Mouse (Mus musculus): ENCODE data around the gene Gm11437. TPM values are rescaled to one million over a fixed set of nuclear protein-coding genes. Genes with fewer than 3 reads are reported as not detected.

The Gm11437 gene
- polyA plus RNA-seq, 1 experiment, result not detected

DNA sequence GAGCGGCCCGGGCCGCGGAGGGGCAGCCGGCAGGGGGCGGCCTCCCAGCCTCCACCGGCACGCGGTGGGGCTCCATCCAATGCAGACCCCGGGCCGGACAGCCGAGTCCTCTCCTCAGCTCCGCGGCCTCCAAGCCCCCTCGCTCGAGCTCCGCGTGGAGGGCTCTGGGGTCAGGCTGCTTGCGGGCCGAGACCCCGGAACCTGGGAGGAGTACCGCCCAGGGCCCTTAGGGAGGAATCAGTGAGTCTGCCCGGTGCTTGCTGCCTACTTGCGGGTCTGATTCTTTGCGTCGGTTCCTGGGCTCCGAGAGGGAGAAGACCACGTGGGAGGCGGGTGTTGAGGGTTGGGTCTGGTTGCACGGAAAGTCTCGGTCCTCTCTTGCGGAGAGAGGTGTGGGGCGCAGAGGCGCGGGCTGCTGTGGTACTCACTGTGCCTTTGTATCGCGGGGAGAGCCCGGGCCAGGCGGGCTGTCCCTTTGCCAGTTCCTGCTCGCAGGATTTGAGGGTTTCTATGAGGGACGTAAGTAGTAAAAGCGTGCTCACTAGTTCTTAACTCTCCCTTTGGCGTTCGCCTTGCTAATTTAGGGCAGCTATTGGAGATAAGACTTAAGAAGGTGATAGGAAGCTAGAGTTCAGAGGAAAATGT lies 12.8 kb upstream of the Gm11437 start:
- H3K4me1 ChIP-seq (ENCODE audit: control insufficient read depth, insufficient read depth, low read length), result peaks cover 3% of the 10 kb centered on the region
- under 1% methylated on average over 44 of the region's 44 CpGs for WGBS

GRCm38 (mm10) chr11:84179226-84179953 lies 12.1 kb upstream of the Gm11437 start:
- H3K4me3 ChIP-seq (replicated peaks; ENCODE audit: extremely low read depth, low read depth, low read length), result peak overlapping the region; percentile 78
- under 1% methylated on average over 57 of the region's 85 CpGs for WGBS
- peak; percentile 94 for DNase-seq
- H3K4me1 ChIP-seq (ENCODE audit: control insufficient read depth, insufficient read depth, low read length), result peaks cover 3% of the 10 kb centered on the region
- peak; percentile 34; the same call in 1 of the 2 replicates for TF ChIP-seq CTCF (IDR thresholded peaks at IDR 0.05; ENCODE audit: insufficient read depth, low read length)
- peak; percentile 38; the same call in 1 of the 2 replicates for TF ChIP-seq POLR2A (IDR thresholded peaks at IDR 0.05; ENCODE audit: borderline replicate concordance, extremely low read depth, low read depth, low read length)

More for the DNA sequence above, 12.8 kb upstream of the Gm11437 start:
- peak; percentile 71 for DNase-seq
- TF ChIP-seq CTCF (IDR thresholded peaks at IDR 0.05; ENCODE audit: insufficient read depth, low read length), result no peak
- peak; percentile 62; the same call in 1 of the 2 replicates for TF ChIP-seq POLR2A (IDR thresholded peaks at IDR 0.05; ENCODE audit: borderline replicate concordance, extremely low read depth, low read depth, low read length)
- peak overlapping the region; percentile 70 for H3K4me3 ChIP-seq (replicated peaks; ENCODE audit: extremely low read depth, low read depth, low read length)

DNA sequence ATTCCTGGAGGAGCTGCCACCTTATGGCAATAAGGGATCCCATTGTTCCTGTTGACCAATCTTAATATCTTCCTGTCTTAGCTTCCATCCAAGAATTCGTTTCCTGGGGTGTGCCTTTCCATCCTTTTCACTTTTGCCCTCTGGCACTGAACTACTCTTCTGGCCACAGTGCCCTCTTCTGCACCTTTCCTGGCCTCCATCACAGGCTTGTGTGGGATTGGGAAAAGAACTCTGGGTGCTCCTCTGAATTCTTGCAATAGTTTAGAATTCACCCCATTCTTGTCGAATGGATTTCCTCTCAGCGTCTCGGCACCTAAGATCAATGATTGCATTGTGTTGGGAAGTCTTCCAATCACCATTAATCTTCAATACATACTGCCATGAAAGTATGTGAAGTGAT lies 11.3 kb upstream of the Gm11437 start:
- WGBS, result 16% methylated on average over 4 of the region's 4 CpGs
- no peak overlapping the region for H3K4me3 ChIP-seq (replicated peaks; ENCODE audit: extremely low read depth, low read depth, low read length)
- no peak for TF ChIP-seq POLR2A (IDR thresholded peaks at IDR 0.05; ENCODE audit: borderline replicate concordance, extremely low read depth, low read depth, low read length)
- no peak for TF ChIP-seq CTCF (IDR thresholded peaks at IDR 0.05; ENCODE audit: insufficient read depth, low read length)
- DNase-seq, result no peak
- H3K4me1 ChIP-seq (ENCODE audit: control insufficient read depth, insufficient read depth, low read length), result peaks cover 3% of the 10 kb centered on the region

- DNase-seq, result no peak
- WGBS, result 71% methylated on average over 11 of the region's 11 CpGs
- Histone ChIP-seq H3K4me1 (ENCODE audit: control insufficient read depth, insufficient read depth, low read length) (no peaks in the 10 kb centered on the region), H3K4me3 (replicated peaks; ENCODE audit: extremely low read depth, low read depth, low read length) (no peak overlapping the region)
- no peak for TF ChIP-seq POLR2A (IDR thresholded peaks at IDR 0.05; ENCODE audit: borderline replicate concordance, extremely low read depth, low read depth, low read length)
Measured at GRCm38 (mm10) chr11:84172539-84173435, 5.5 kb upstream of the Gm11437 start.

DNA sequence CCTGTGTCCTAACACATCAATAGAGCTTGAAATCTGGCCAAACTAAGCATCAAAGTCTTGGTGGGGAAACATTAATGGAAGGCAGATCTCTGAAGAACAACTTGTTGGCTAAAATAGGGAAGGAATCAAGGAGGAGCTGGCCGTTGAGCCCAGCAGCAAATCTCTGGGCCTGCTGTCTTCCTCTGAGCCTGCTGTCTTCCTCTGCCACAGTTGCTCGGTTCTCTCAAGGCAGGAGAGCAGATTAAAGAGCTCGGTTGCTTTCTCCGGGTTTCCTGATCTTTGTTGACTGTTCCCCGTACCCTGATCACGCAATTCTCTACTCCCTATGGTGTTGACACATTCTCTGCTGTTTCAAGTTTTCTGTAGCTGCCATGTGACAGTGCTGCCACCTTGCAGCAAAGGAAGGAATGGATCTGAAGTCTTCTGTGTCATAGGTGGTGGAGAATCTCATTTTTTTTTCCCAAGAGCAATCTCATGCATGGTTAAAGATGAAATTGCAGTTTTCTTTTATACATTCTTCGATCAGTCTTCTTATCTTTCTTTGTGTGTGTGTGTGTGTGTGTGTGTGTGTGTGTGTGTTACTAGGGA lies 1.5 kb upstream of the Gm11437 start:
- no peak overlapping the region for H3K4me3 ChIP-seq (replicated peaks; ENCODE audit: extremely low read depth, low read depth, low read length)
- H3K4me1 ChIP-seq (ENCODE audit: control insufficient read depth, insufficient read depth, low read length), result no peaks in the 10 kb centered on the region
- 15% methylated on average over 7 of the region's 7 CpGs for WGBS
- DNase-seq, result peak; percentile 37
- TF ChIP-seq POLR2A (IDR thresholded peaks at IDR 0.05; ENCODE audit: borderline replicate concordance, extremely low read depth, low read depth, low read length) (no peak), CTCF (IDR thresholded peaks at IDR 0.05; ENCODE audit: insufficient read depth, low read length) (peak; percentile 37)

- 61% methylated on average over 4 of the region's 4 CpGs for WGBS
- Histone ChIP-seq H3K4me1 (ENCODE audit: control insufficient read depth, insufficient read depth, low read length) (no peaks in the 10 kb centered on the region), H3K4me3 (replicated peaks; ENCODE audit: extremely low read depth, low read depth, low read length) (no peak overlapping the region)
- no peak for DNase-seq
- TF ChIP-seq POLR2A (IDR thresholded peaks at IDR 0.05; ENCODE audit: borderline replicate concordance, extremely low read depth, low read depth, low read length), result no peak
- TF ChIP-seq CTCF (IDR thresholded peaks at IDR 0.05; ENCODE audit: insufficient read depth, low read length), result no peak
Measured at GRCm38 (mm10) chr11:84164561-84164960, 2.7 kb downstream of the Gm11437 start.

GRCm38 (mm10) chr11:84164123-84164522 lies 3.2 kb downstream of the Gm11437 start:
- Histone ChIP-seq H3K4me3 (replicated peaks; ENCODE audit: extremely low read depth, low read depth, low read length) (no peak overlapping the region), H3K4me1 (ENCODE audit: control insufficient read depth, insufficient read depth, low read length) (no peaks in the 10 kb centered on the region)
- no peak for TF ChIP-seq POLR2A (IDR thresholded peaks at IDR 0.05; ENCODE audit: borderline replicate concordance, extremely low read depth, low read depth, low read length)
- TF ChIP-seq CTCF (IDR thresholded peaks at IDR 0.05; ENCODE audit: insufficient read depth, low read length), result no peak
- WGBS, result 67% methylated on average over 6 of the region's 6 CpGs
- no peak for DNase-seq

DNA sequence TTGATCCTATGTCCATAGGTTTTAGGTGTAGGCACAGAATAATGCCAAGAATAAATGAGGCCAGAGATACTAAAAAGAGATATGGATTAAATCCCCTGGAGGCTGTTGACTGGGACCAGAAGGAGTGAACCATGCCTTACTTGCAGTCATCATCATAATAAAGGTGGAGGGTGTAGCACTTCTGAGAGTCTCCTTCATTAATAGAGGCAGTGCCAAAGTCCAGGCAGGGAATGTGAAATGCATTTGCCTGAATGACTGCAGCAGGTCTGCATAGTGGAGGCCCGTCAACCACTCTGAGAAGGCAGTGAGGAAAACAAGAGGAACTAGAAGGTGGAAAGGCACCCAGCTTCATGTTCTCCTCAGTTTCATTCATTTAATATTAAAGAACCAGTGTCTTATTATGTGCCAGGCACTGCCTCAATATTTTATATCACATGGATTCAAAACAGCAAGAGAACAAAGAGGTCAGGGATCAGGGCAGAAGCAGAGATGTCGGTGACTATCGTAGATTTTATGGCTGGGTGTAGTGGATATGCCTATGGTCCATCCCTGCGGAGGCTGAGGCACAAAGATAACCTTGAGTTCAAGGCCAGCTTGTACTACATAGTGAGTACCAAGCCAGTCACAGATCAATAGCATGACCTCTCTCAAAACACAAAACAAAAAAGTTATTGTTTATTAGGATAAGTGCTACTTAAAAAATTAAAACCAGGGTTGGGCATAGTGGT lies 10.6 kb downstream of the Gm11437 start:
- TF ChIP-seq POLR2A (IDR thresholded peaks at IDR 0.05; ENCODE audit: borderline replicate concordance, extremely low read depth, low read depth, low read length), result no peak
- TF ChIP-seq CTCF (IDR thresholded peaks at IDR 0.05; ENCODE audit: insufficient read depth, low read length), result no peak
- WGBS, result 97% methylated on average over 4 of the region's 4 CpGs
- H3K4me3 ChIP-seq (replicated peaks; ENCODE audit: extremely low read depth, low read depth, low read length), result no peak overlapping the region
- DNase-seq, result no peak
- no peaks in the 10 kb centered on the region for H3K4me1 ChIP-seq (ENCODE audit: control insufficient read depth, insufficient read depth, low read length)
